8 mouse cellular contexts compared by ENCODE assay signal in the genomic region with DNA sequence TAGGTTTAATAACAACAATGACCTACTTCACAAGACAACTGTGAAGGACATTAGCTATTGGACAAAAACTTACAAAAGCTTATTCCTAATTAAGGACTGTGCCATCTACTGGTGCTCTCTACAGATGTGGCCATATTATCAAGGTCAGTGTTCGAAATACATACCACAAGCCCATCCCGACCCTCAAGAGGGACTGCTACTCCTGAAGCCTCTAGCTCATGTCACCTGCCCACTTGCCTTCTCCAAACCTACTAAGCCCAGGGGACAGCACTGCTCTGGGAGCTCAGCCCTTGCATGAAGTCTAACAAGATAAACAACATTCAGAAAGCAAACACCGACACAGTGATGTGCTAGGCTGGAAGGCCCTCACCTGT.
DNase-seq lines count a peak whose midpoint lies in the region; ATAC-seq and TF ChIP-seq lines count a peak whose summit lies in the region.

No protein-coding gene starts in this region.

- WGBS in forebrain, embryonic 13.5 days, result 79% methylated on average over 3 of the region's 3 CpGs
- WGBS in forebrain, embryonic 14.5 days, result 82% methylated on average over 3 of the region's 3 CpGs
- 55% methylated on average over 3 of the region's 3 CpGs for WGBS in lung, postnatal 0 days
- 61% methylated on average over 3 of the region's 3 CpGs for WGBS in limb, embryonic 15.5 days
- WGBS in stomach, embryonic 15.5 days, result 51% methylated on average over 3 of the region's 3 CpGs

- H3K27me3 ChIP-seq in forebrain, embryonic 13.5 days, result no peaks in the 10 kb centered on the region
- no peaks in the 10 kb centered on the region for H3K27me3 ChIP-seq in forebrain, embryonic 14.5 days (replicated peaks; ENCODE audit: control insufficient read depth, insufficient read depth, low read length)
- no peaks in the 10 kb centered on the region for H3K27me3 ChIP-seq in lung, postnatal 0 days (replicated peaks; ENCODE audit: insufficient read depth, low read length)
- no peaks in the 10 kb centered on the region for H3K27me3 ChIP-seq in limb, embryonic 15.5 days
- no peaks in the 10 kb centered on the region for H3K27me3 ChIP-seq in stomach, embryonic 15.5 days (replicated peaks)

- TF ChIP-seq CTCF in lung, postnatal 0 days (IDR thresholded peaks at IDR 0.05), result no peak

- no peak overlapping the region for H3K27ac ChIP-seq in forebrain, embryonic 13.5 days
- H3K27ac ChIP-seq in forebrain, embryonic 14.5 days (ENCODE audit: low read depth, low read length), result no peak overlapping the region
- H3K27ac ChIP-seq in lung, postnatal 0 days (ENCODE audit: low read length), result no peak overlapping the region
- peak overlapping the region; percentile 80 for H3K27ac ChIP-seq in limb, embryonic 15.5 days
- peak overlapping the region; percentile 74 for H3K27ac ChIP-seq in stomach, embryonic 15.5 days

- H3K4me2 ChIP-seq in forebrain, embryonic 13.5 days, result no peak overlapping the region
- H3K4me2 ChIP-seq in forebrain, embryonic 14.5 days (ENCODE audit: low read length), result no peak overlapping the region
- peak overlapping the region; percentile 11; the same call in 1 of the 2 replicates for H3K4me2 ChIP-seq in lung, postnatal 0 days (replicated peaks; ENCODE audit: low read depth, low read length)
- H3K4me2 ChIP-seq in limb, embryonic 15.5 days, result no peak overlapping the region
- H3K4me2 ChIP-seq in stomach, embryonic 15.5 days, result no peak overlapping the region; the same call in 1 of the 2 replicates

- H3K4me3 ChIP-seq in forebrain, embryonic 13.5 days, result no peak overlapping the region
- no peak overlapping the region for H3K4me3 ChIP-seq in forebrain, embryonic 14.5 days (ENCODE audit: low read depth, low read length)
- no peak overlapping the region for H3K4me3 ChIP-seq in lung, postnatal 0 days (ENCODE audit: low read depth, low read length)
- no peak overlapping the region for H3K4me3 ChIP-seq in limb, embryonic 15.5 days
- no peak overlapping the region for H3K4me3 ChIP-seq in stomach, embryonic 15.5 days (replicated peaks)

- TF ChIP-seq EP300 in lung, postnatal 0 days (IDR thresholded peaks at IDR 0.05), result no peak

- no peaks in the 10 kb centered on the region for H3K9me3 ChIP-seq in forebrain, embryonic 13.5 days (replicated peaks)
- H3K9me3 ChIP-seq in forebrain, embryonic 14.5 days (replicated peaks; ENCODE audit: control insufficient read depth, low read length), result no peaks in the 10 kb centered on the region
- H3K9me3 ChIP-seq in lung, postnatal 0 days (ENCODE audit: low read length), result no peaks in the 10 kb centered on the region
- H3K9me3 ChIP-seq in limb, embryonic 15.5 days, result no peaks in the 10 kb centered on the region
- no peaks in the 10 kb centered on the region for H3K9me3 ChIP-seq in stomach, embryonic 15.5 days

- peak overlapping the region; percentile 18; the same call in 1 of the 2 replicates for H3K9ac ChIP-seq in forebrain, embryonic 13.5 days
- H3K9ac ChIP-seq in forebrain, embryonic 14.5 days (ENCODE audit: low read length), result no peak overlapping the region
- H3K9ac ChIP-seq in lung, postnatal 0 days (replicated peaks; ENCODE audit: low read depth), result no peak overlapping the region
- H3K9ac ChIP-seq in limb, embryonic 15.5 days, result no peak overlapping the region
- no peak overlapping the region for H3K9ac ChIP-seq in stomach, embryonic 15.5 days

- ATAC-seq in forebrain, embryonic 13.5 days, result no peak
- no peak for ATAC-seq in forebrain, embryonic 14.5 days
- ATAC-seq in lung, postnatal 0 days, result no peak
- ATAC-seq in limb, embryonic 15.5 days (ENCODE audit: insufficient number of reproducible peaks, low FRiP score, low TSS enrichment, low read depth), result no peak
- ATAC-seq in stomach, embryonic 15.5 days (ENCODE audit: insufficient read depth, low FRiP score, low read depth), result no peak

- DNase-seq in forebrain, embryonic 14.5 days (ENCODE audit: low spot score), result no peak
- DNase-seq in lung, postnatal 0 days (ENCODE audit: low spot score), result no peak
- DNase-seq in lung, postnatal 10 days, result no peak
- no peak for DNase-seq in urinary bladder, postnatal 4 days (ENCODE audit: low spot score in 2 of 2)
- no peak for DNase-seq in frontal cortex, postnatal 10 days (ENCODE audit: low spot score in 2 of 2)

- H3K36me3 ChIP-seq in forebrain, embryonic 13.5 days (ENCODE audit: poor library complexity, severe bottlenecking), result no peaks in the 10 kb centered on the region
- H3K36me3 ChIP-seq in forebrain, embryonic 14.5 days (ENCODE audit: control insufficient read depth, insufficient read depth, low read length), result no peaks in the 10 kb centered on the region
- H3K36me3 ChIP-seq in lung, postnatal 0 days (ENCODE audit: insufficient read depth, low read length), result no peaks in the 10 kb centered on the region
- 0 out of 2 replicates have a peak, but pooled peaks cover 2% of the 10 kb centered on the region for H3K36me3 ChIP-seq in limb, embryonic 15.5 days
- no peaks in the 10 kb centered on the region for H3K36me3 ChIP-seq in stomach, embryonic 15.5 days

- H3K4me1 ChIP-seq in forebrain, embryonic 13.5 days, result peaks cover 26% of the 10 kb centered on the region
- peaks cover 20% of the 10 kb centered on the region for H3K4me1 ChIP-seq in forebrain, embryonic 14.5 days (ENCODE audit: control insufficient read depth, insufficient read depth, low read length)
- H3K4me1 ChIP-seq in lung, postnatal 0 days (ENCODE audit: insufficient read depth, low read depth, low read length), result peaks cover 14% of the 10 kb centered on the region; the same call in 1 of the 2 replicates
- peaks cover 29% of the 10 kb centered on the region for H3K4me1 ChIP-seq in limb, embryonic 15.5 days
- peaks cover 12% of the 10 kb centered on the region for H3K4me1 ChIP-seq in stomach, embryonic 15.5 days

Comparison
In these comparisons a context has a peak if more than half of its experiments do, and no peak if none do; other contexts are left out.
1. H3K27ac ChIP-seq: peak in limb, embryonic 15.5 days (single experiment) and stomach, embryonic 15.5 days (single experiment); none in forebrain, embryonic 13.5 days (single experiment), forebrain, embryonic 14.5 days (single experiment) and lung, postnatal 0 days (single experiment).